Mouse (Mus musculus): ENCODE measurements around the gene Rapgef2. TPM values are rescaled to one million over a fixed set of nuclear protein-coding genes. Genes with fewer than 3 reads are reported as not detected.

The Rapgef2 gene
- polyA plus RNA-seq, 1 experiment from 2014 or later: 4.4 TPM

GRCm38 (mm10) chr3:79100831-79101230 lies 185.5 kb downstream of the Rapgef2 start:
- H3K4me3 ChIP-seq (replicated peaks; ENCODE audit: low read length): no peak overlapping the region
- H3K4me1 ChIP-seq (ENCODE audit: control insufficient read depth, insufficient read depth, low read length): peaks cover 3% of the 10 kb centered on the region; the same call in 1 of the 2 replicates
- H3K4me2 ChIP-seq (ENCODE audit: low read depth, low read length): no peak overlapping the region
- no peaks in the 10 kb centered on the region for H3K27me3 ChIP-seq (ENCODE audit: control insufficient read depth, insufficient read depth, low read length)
- WGBS: 90% methylated on average over 7 of the region's 7 CpGs
- no peak overlapping the region for H3K9ac ChIP-seq (ENCODE audit: low read length)
- no peaks in the 10 kb centered on the region for H3K9me3 ChIP-seq (replicated peaks; ENCODE audit: control insufficient read depth, low read length)
- ATAC-seq (ENCODE audit: insufficient read depth, low FRiP score): no peak
- no peak overlapping the region for H3K27ac ChIP-seq (ENCODE audit: low read length)
- H3K36me3 ChIP-seq (ENCODE audit: control insufficient read depth, insufficient read depth, low read length): 0 out of 2 replicates have a peak, but pooled peaks cover 4% of the 10 kb centered on the region

- Histone ChIP-seq H3K4me1 (ENCODE audit: control insufficient read depth, insufficient read depth, low read length) (no peaks in the 10 kb centered on the region), H3K9me3 (replicated peaks; ENCODE audit: control insufficient read depth, low read length) (no peaks in the 10 kb centered on the region), H3K4me2 (ENCODE audit: low read depth, low read length) (no peak overlapping the region), H3K27ac (ENCODE audit: low read length) (no peak overlapping the region), H3K36me3 (ENCODE audit: control insufficient read depth, insufficient read depth, low read length) (peaks cover 14% of the 10 kb centered on the region; the same call in 1 of the 2 replicates), H3K4me3 (replicated peaks; ENCODE audit: low read length) (no peak overlapping the region), H3K27me3 (ENCODE audit: control insufficient read depth, insufficient read depth, low read length) (no peaks in the 10 kb centered on the region), H3K9ac (ENCODE audit: low read length) (no peak overlapping the region)
- WGBS: 82% methylated on average over 7 of the region's 7 CpGs
- no peak for ATAC-seq (ENCODE audit: insufficient read depth, low FRiP score)
These were observed 197.2 kb downstream of the Rapgef2 start for GRCm38 (mm10) chr3:79089091-79089490.

GRCm38 (mm10) chr3:79088461-79088860 lies 197.9 kb downstream of the Rapgef2 start:
- no peak overlapping the region for H3K9ac ChIP-seq (ENCODE audit: low read length)
- no peak overlapping the region for H3K4me3 ChIP-seq (replicated peaks; ENCODE audit: low read length)
- H3K9me3 ChIP-seq (replicated peaks; ENCODE audit: control insufficient read depth, low read length): no peaks in the 10 kb centered on the region
- H3K36me3 ChIP-seq (ENCODE audit: control insufficient read depth, insufficient read depth, low read length): peaks cover 14% of the 10 kb centered on the region; the same call in 1 of the 2 replicates
- H3K27ac ChIP-seq (ENCODE audit: low read length): no peak overlapping the region
- no peak for ATAC-seq (ENCODE audit: insufficient read depth, low FRiP score)
- H3K4me1 ChIP-seq (ENCODE audit: control insufficient read depth, insufficient read depth, low read length): no peaks in the 10 kb centered on the region
- H3K4me2 ChIP-seq (ENCODE audit: low read depth, low read length): no peak overlapping the region
- H3K27me3 ChIP-seq (ENCODE audit: control insufficient read depth, insufficient read depth, low read length): no peaks in the 10 kb centered on the region
- WGBS: 92% methylated on average over 5 of the region's 5 CpGs

GRCm38 (mm10) chr3:79086282-79086681 lies 200.0 kb downstream of the Rapgef2 start:
- 71% methylated on average over 4 of the region's 4 CpGs for WGBS
- no peak for ATAC-seq (ENCODE audit: insufficient read depth, low FRiP score)
- H3K27me3 ChIP-seq (ENCODE audit: control insufficient read depth, insufficient read depth, low read length): no peaks in the 10 kb centered on the region
- no peaks in the 10 kb centered on the region for H3K9me3 ChIP-seq (replicated peaks; ENCODE audit: control insufficient read depth, low read length)
- peaks cover 20% of the 10 kb centered on the region; the same call in 1 of the 2 replicates for H3K36me3 ChIP-seq (ENCODE audit: control insufficient read depth, insufficient read depth, low read length)
- H3K27ac ChIP-seq (ENCODE audit: low read length): no peak overlapping the region
- no peak overlapping the region for H3K4me3 ChIP-seq (replicated peaks; ENCODE audit: low read length)
- no peak overlapping the region for H3K9ac ChIP-seq (ENCODE audit: low read length)
- H3K4me2 ChIP-seq (ENCODE audit: low read depth, low read length): no peak overlapping the region
- no peaks in the 10 kb centered on the region for H3K4me1 ChIP-seq (ENCODE audit: control insufficient read depth, insufficient read depth, low read length)

GRCm38 (mm10) chr3:79083881-79084280 lies 202.4 kb downstream of the Rapgef2 start:
- Histone ChIP-seq H3K4me1 (ENCODE audit: control insufficient read depth, insufficient read depth, low read length) (no peaks in the 10 kb centered on the region), H3K36me3 (ENCODE audit: control insufficient read depth, insufficient read depth, low read length) (peaks cover 19% of the 10 kb centered on the region), H3K27me3 (ENCODE audit: control insufficient read depth, insufficient read depth, low read length) (no peaks in the 10 kb centered on the region), H3K4me3 (replicated peaks; ENCODE audit: low read length) (no peak overlapping the region), H3K4me2 (ENCODE audit: low read depth, low read length) (no peak overlapping the region), H3K9me3 (replicated peaks; ENCODE audit: control insufficient read depth, low read length) (no peaks in the 10 kb centered on the region), H3K27ac (ENCODE audit: low read length) (no peak overlapping the region), H3K9ac (ENCODE audit: low read length) (no peak overlapping the region)
- WGBS: 92% methylated on average over 3 of the region's 3 CpGs
- no peak for ATAC-seq (ENCODE audit: insufficient read depth, low FRiP score)

GRCm38 (mm10) chr3:79083030-79083429 lies 203.3 kb downstream of the Rapgef2 start:
- Histone ChIP-seq H3K36me3 (ENCODE audit: control insufficient read depth, insufficient read depth, low read length) (peaks cover 24% of the 10 kb centered on the region), H3K9ac (ENCODE audit: low read length) (no peak overlapping the region), H3K27me3 (ENCODE audit: control insufficient read depth, insufficient read depth, low read length) (no peaks in the 10 kb centered on the region), H3K4me3 (replicated peaks; ENCODE audit: low read length) (no peak overlapping the region), H3K27ac (ENCODE audit: low read length) (no peak overlapping the region), H3K4me2 (ENCODE audit: low read depth, low read length) (no peak overlapping the region), H3K9me3 (replicated peaks; ENCODE audit: control insufficient read depth, low read length) (no peaks in the 10 kb centered on the region), H3K4me1 (ENCODE audit: control insufficient read depth, insufficient read depth, low read length) (no peaks in the 10 kb centered on the region)
- WGBS: 91% methylated on average over 10 of the region's 10 CpGs
- ATAC-seq (ENCODE audit: insufficient read depth, low FRiP score): no peak

GRCm38 (mm10) chr3:79079076-79079475 lies 207.2 kb downstream of the Rapgef2 start:
- H3K36me3 ChIP-seq (ENCODE audit: control insufficient read depth, insufficient read depth, low read length): peaks cover 17% of the 10 kb centered on the region
- H3K27ac ChIP-seq (ENCODE audit: low read length): no peak overlapping the region
- H3K4me3 ChIP-seq (replicated peaks; ENCODE audit: low read length): no peak overlapping the region
- no peak for ATAC-seq (ENCODE audit: insufficient read depth, low FRiP score)
- H3K4me1 ChIP-seq (ENCODE audit: control insufficient read depth, insufficient read depth, low read length): no peaks in the 10 kb centered on the region
- H3K27me3 ChIP-seq (ENCODE audit: control insufficient read depth, insufficient read depth, low read length): no peaks in the 10 kb centered on the region
- H3K9me3 ChIP-seq (replicated peaks; ENCODE audit: control insufficient read depth, low read length): no peaks in the 10 kb centered on the region
- WGBS: 87% methylated on average over 3 of the region's 3 CpGs
- H3K9ac ChIP-seq (ENCODE audit: low read length): no peak overlapping the region
- H3K4me2 ChIP-seq (ENCODE audit: low read depth, low read length): no peak overlapping the region

- Histone ChIP-seq H3K4me2 (ENCODE audit: low read depth, low read length) (no peak overlapping the region), H3K4me1 (ENCODE audit: control insufficient read depth, insufficient read depth, low read length) (no peaks in the 10 kb centered on the region), H3K4me3 (replicated peaks; ENCODE audit: low read length) (no peak overlapping the region), H3K36me3 (ENCODE audit: control insufficient read depth, insufficient read depth, low read length) (peaks cover 7% of the 10 kb centered on the region), H3K27ac (ENCODE audit: low read length) (no peak overlapping the region), H3K27me3 (ENCODE audit: control insufficient read depth, insufficient read depth, low read length) (no peaks in the 10 kb centered on the region), H3K9me3 (replicated peaks; ENCODE audit: control insufficient read depth, low read length) (no peaks in the 10 kb centered on the region), H3K9ac (ENCODE audit: low read length) (no peak overlapping the region)
- WGBS: 88% methylated on average over 3 of the region's 3 CpGs
- no peak for ATAC-seq (ENCODE audit: insufficient read depth, low FRiP score)
These were observed 211.3 kb downstream of the Rapgef2 start for GRCm38 (mm10) chr3:79074970-79075369.

DNA sequence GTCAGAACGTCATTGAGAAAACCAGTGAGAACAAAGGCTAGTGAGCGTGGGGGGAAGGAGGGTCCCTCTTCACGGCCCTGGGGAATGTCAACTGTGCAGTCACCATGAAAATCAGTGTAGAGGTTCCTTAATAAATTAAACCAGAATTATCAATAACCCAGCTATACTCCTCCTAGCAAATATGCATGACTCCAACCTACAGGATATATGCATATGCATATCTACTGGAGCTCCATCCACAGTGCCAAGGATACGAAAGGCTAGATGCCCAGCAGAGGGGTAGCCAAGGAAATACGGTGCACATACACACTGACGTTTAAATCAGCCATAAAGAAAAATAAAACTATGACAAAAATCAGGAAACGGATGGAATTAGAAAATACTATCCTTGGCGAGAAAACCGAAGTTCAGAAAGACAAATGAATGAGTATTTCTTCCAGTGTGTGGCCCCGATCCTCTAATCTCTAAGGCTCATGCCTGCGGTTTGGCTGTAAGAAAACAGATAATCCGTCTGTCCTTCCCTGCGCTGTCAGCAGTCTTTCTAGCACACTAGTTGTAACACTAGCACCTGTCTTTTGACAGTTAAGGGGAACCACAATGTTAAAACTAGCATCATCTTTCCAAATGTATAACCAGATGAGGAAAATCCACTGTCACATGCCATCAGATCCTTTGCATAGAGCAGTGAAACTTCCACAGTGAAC lies 212.6 kb downstream of the Rapgef2 start:
- Histone ChIP-seq H3K27me3 (ENCODE audit: control insufficient read depth, insufficient read depth, low read length) (no peaks in the 10 kb centered on the region), H3K27ac (ENCODE audit: low read length) (no peak overlapping the region), H3K9ac (ENCODE audit: low read length) (no peak overlapping the region), H3K4me1 (ENCODE audit: control insufficient read depth, insufficient read depth, low read length) (no peaks in the 10 kb centered on the region), H3K4me2 (ENCODE audit: low read depth, low read length) (no peak overlapping the region), H3K36me3 (ENCODE audit: control insufficient read depth, insufficient read depth, low read length) (peaks cover 10% of the 10 kb centered on the region), H3K4me3 (replicated peaks; ENCODE audit: low read length) (no peak overlapping the region), H3K9me3 (replicated peaks; ENCODE audit: control insufficient read depth, low read length) (no peaks in the 10 kb centered on the region)
- WGBS: 86% methylated on average over 13 of the region's 13 CpGs
- ATAC-seq (ENCODE audit: insufficient read depth, low FRiP score): no peak
